Mouse (Mus musculus) lung, adult 18-20 months (tissue): ENCODE measurements at regions not wholly inside any gene's neighbourhood (a gene's known extent, or its start where the extent isn't known, plus 50 kb on each side); places are given as distances from the start of the nearest gene placed in this dataset.

Source experiments
- DNase-seq, 2 experiments: peaks; one replicate each; pipeline ENCODE4 v3.0.0; 2022; ENCODE audit warnings: mixed read lengths in 2 of 2

- no peak for DNase-seq
These were observed 209.9 kb downstream of the Cdh11 start for GRCm38 (mm10) chr8:102575523-102575922.

GRCm38 (mm10) chr8:102567779-102568178, 217.7 kb downstream of the Cdh11 start:
- no peak for DNase-seq

- DNase-seq, result peak; percentile 8 to 29
These were observed 231.2 kb downstream of the Cdh11 start for GRCm38 (mm10) chr8:102554213-102554612.

- DNase-seq, result no peak
These were observed 232.0 kb downstream of the Cdh11 start for GRCm38 (mm10) chr8:102553348-102553935.

GRCm38 (mm10) chr8:102538886-102539285, 246.6 kb downstream of the Cdh11 start:
- no peak for DNase-seq

- no peak for DNase-seq
These were observed 247.4 kb downstream of the Cdh11 start for GRCm38 (mm10) chr8:102538068-102538467.

- DNase-seq, result no peak
These were observed 267.0 kb downstream of the Cdh11 start for GRCm38 (mm10) chr8:102518446-102518845.

- DNase-seq, result no peak
These were observed 269.7 kb downstream of the Cdh11 start for GRCm38 (mm10) chr8:102515748-102516147.

- no peak for DNase-seq
These were observed 270.5 kb downstream of the Cdh11 start for GRCm38 (mm10) chr8:102514805-102515424.

GRCm38 (mm10) chr8:102500751-102501150, 284.7 kb downstream of the Cdh11 start:
- DNase-seq, result no peak

- DNase-seq, result no peak
These were observed 285.2 kb downstream of the Cdh11 start for GRCm38 (mm10) chr8:102500202-102500601.

- no peak for DNase-seq
These were observed 286.4 kb downstream of the Cdh11 start for GRCm38 (mm10) chr8:102499091-102499490.

GRCm38 (mm10) chr8:102497160-102497559, 288.3 kb downstream of the Cdh11 start:
- no peak for DNase-seq

GRCm38 (mm10) chr8:102496698-102497097, 288.7 kb downstream of the Cdh11 start:
- DNase-seq, result no peak

- DNase-seq, result no peak
These were observed 289.4 kb downstream of the Cdh11 start for GRCm38 (mm10) chr8:102496021-102496420.

- no peak for DNase-seq
These were observed 294.4 kb downstream of the Cdh11 start for GRCm38 (mm10) chr8:102491015-102491414.

GRCm38 (mm10) chr8:102488284-102488683, 297.2 kb downstream of the Cdh11 start:
- no peak for DNase-seq

- no peak for DNase-seq
These were observed 297.6 kb downstream of the Cdh11 start for GRCm38 (mm10) chr8:102487796-102488195.

GRCm38 (mm10) chr8:102475166-102475802, 310.2 kb downstream of the Cdh11 start:
- no peak for DNase-seq

GRCm38 (mm10) chr8:102474192-102474591, 311.2 kb downstream of the Cdh11 start:
- no peak for DNase-seq

- no peak for DNase-seq
These were observed 314.1 kb downstream of the Cdh11 start for GRCm38 (mm10) chr8:102471352-102471751.

- DNase-seq, result no peak
These were observed 322.8 kb downstream of the Cdh11 start for GRCm38 (mm10) chr8:102462601-102463000.

GRCm38 (mm10) chr8:102443006-102443405, 342.4 kb downstream of the Cdh11 start:
- no peak for DNase-seq

GRCm38 (mm10) chr8:102421828-102422227, 363.6 kb downstream of the Cdh11 start:
- no peak for DNase-seq
